Mouse (Mus musculus): ENCODE measurements around the gene Chmp4b. TPM values are rescaled to one million over a fixed set of nuclear protein-coding genes. Genes with fewer than 3 reads are reported as not detected.

The Chmp4b gene
- 15.5 and 19.3 TPM in 2 replicates for polyA plus RNA-seq (2021; fragmentation: Nextera tagmentation)
- long read RNA-seq, experiment 1, partial matches to known transcripts: 0 of 3 reads
- long read RNA-seq, experiment 1, other reads (novel, unspliced or antisense): 2 of 3 reads
- long read RNA-seq, experiment 2, partial matches to known transcripts: 12 of 23 reads
- long read RNA-seq, experiment 2, other reads (novel, unspliced or antisense): 9 of 23 reads

DNA sequence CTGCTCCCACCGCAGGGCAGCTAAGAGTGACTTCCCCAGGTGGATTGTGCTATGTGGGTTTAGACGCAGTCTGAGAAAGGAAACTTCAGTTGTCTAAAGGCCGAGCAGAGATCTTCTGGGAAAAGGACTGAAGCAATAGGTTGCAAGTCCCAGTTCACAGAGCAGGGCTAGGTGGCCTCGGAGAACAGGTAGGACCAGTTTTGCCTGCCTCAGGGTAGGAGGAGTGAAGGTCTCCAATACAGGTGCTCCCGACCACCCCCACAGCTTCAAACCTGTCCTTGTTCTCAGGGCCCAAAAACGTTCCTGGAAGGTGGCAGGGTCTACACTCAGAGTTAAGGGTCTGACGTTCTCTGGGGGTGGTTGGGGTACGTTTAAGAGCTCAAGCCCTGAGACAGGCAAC, at the start of gene Chmp4b:
Gene Chmp4b, plus strand, starts transcription at position 343 of the 400 bp plus-strand sequence.

DNA sequence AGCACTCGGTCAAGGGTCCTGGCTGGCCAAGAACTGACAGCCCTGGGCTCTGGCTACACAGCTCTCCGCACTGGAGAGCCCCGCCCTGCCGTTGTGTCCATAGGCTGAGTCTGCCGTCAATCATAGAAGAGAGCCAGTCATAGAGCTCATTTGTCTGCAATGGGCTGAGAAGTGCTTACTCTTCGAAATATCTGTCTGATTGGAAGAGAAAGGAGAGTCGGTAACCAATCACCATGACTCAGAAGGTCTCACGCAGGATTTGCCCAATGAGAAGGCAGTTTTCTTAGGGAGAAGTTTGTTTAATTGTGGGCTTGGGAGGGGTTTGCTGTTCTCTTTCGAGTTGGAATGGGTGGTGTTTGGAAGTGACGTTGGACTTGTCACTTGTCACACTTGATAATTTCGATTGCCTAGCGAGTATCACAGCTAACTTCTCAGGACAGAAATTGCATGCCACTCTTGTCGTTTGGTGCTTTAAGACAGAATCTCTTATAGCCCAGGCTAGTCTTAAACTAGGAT, 47.8 kb upstream of the Chmp4b start, which contains the start of gene Pxmp4:
Gene Pxmp4, minus strand, starts transcription at position 71 of the 516 bp plus-strand sequence.

GRCm38 (mm10) chr2:154613118-154614115, 38.1 kb upstream of the Chmp4b start, which contains the start of the genes Zfp341 and 4930519P11Rik:
TSS of gene Zfp341 (plus strand) at chr2:154613297.
TSS of gene 4930519P11Rik (minus strand) at chr2:154613437.

Other genes starting within 250 kb of the Chmp4b start
- 6.9 and 20.0 TPM in 2 replicates for gene Snta1, start 243.6 kb upstream of the Chmp4b start, polyA plus RNA-seq (2021; fragmentation: Nextera tagmentation)
- gene Cbfa2t2, start 215.2 kb upstream of the Chmp4b start, polyA plus RNA-seq (2021; fragmentation: Nextera tagmentation): 36.8 and 53.1 TPM in 2 replicates
- 1.1 and 1.3 TPM in 2 replicates for gene 1700003F12Rik, start 104.6 kb upstream of the Chmp4b start, polyA plus RNA-seq (2021; fragmentation: Nextera tagmentation)
- gene Actl10, start 99.9 kb upstream of the Chmp4b start, polyA plus RNA-seq (2021; fragmentation: Nextera tagmentation): not detected in 2 replicates
- 98.1 and 105 TPM in 2 replicates for gene Necab3, start 92.8 kb upstream of the Chmp4b start, polyA plus RNA-seq (2021; fragmentation: Nextera tagmentation)
- 6.2 and 11.3 TPM in 2 replicates for gene E2f1, start 81.8 kb upstream of the Chmp4b start, polyA plus RNA-seq (2021; fragmentation: Nextera tagmentation)
- 19.8 and 23.0 TPM in 2 replicates for gene Pxmp4, start 48.0 kb upstream of the Chmp4b start, polyA plus RNA-seq (2021; fragmentation: Nextera tagmentation)
- 1.1 and 1.2 TPM in 2 replicates for gene Zfp341, start 38.4 kb upstream of the Chmp4b start, polyA plus RNA-seq (2021; fragmentation: Nextera tagmentation)
- 0.28 TPM in 1 of 2 replicates, not detected in the other for gene 4930519P11Rik, start 38.3 kb upstream of the Chmp4b start, polyA plus RNA-seq (2021; fragmentation: Nextera tagmentation)
- gene Gm14214, start 118.3 kb downstream of the Chmp4b start, polyA plus RNA-seq (2021; fragmentation: Nextera tagmentation): not detected in 2 replicates
- gene Raly, start 139.4 kb downstream of the Chmp4b start, polyA plus RNA-seq (2021; fragmentation: Nextera tagmentation): 31.9 and 43.4 TPM in 2 replicates
- gene a, start 139.7 kb downstream of the Chmp4b start, polyA plus RNA-seq (2021; fragmentation: Nextera tagmentation): 0.47 and 0.90 TPM in 2 replicates
- gene Eif2s2, start 241.2 kb downstream of the Chmp4b start, polyA plus RNA-seq (2021; fragmentation: Nextera tagmentation): 74.6 and 80.7 TPM in 2 replicates

Measured in left cerebral cortex, adult 6 months (tissue).